Mouse (Mus musculus) ES-E14 (cell line): ENCODE data around the gene Ninj1.

ENCODE experiments used
- MAFK ChIP-seq: IDR thresholded peaks from 2 replicates; pipeline ENCODE4 v1.6.1; 2014; ENCODE audit warnings: mild to moderate bottlenecking, low read depth, low read length, inconsistent platforms; ENCODE audit not compliant: insufficient read depth
- ZC3H11A ChIP-seq: IDR thresholded peaks from 2 replicates; pipeline ENCODE4 v1.6.1; 2012; ENCODE audit warnings: low read depth, mild to moderate bottlenecking, inconsistent platforms, low read length, borderline replicate concordance

DNA sequence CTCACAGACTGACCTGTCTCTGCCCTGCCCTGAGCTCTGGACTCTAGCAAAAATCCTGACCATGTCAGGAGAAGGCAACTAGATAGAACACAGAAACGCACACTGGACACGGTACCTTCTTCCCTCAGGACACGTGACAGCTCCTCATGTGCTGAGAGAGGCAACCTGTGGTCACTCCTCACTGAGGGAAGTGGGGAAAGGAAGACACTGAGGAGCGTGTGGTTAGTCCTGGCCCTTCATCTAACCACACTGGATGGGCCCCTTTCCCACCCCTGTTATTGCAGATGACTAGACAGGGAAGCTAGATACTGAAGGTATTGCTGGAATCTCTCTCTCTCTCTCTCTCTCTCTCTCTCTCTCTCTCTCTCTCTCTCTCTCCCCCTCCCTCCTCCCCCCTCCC lies 24.6 kb upstream of the Ninj1 start:
- TF ChIP-seq ZC3H11A (no peak), MAFK (no peak)
